Mouse (Mus musculus): ENCODE results near the gene Ms4a6b. TPM values are rescaled to one million over a fixed set of nuclear protein-coding genes. Genes with fewer than 3 reads are reported as not detected.
"Not testable (repeated sequence)": the region's sequence is repeated elsewhere in the genome, so short reads cannot be mapped to it uniquely, and the experiment has no call there.

Gene Ms4a6b
- polyA plus RNA-seq, 1 experiment: 15.7 TPM

GRCm38 (mm10) chr19:11504857-11505256 lies 11.5 kb upstream of the Ms4a6b start:
- Histone ChIP-seq H3K4me1 (ENCODE audit: control insufficient read depth, insufficient read depth, low read length) (no peaks in the 10 kb centered on the region; the same call in 1 of the 2 replicates), H3K27ac (ENCODE audit: control insufficient read depth, insufficient read depth, low read depth, low read length, poor library complexity) (no peak overlapping the region), H3K4me3 (replicated peaks; ENCODE audit: control insufficient read depth, low read depth, low read length) (no peak overlapping the region)
- WGBS: 80% methylated on average over 1 of the region's 1 CpGs
- TF ChIP-seq POLR2A (IDR thresholded peaks at IDR 0.05; ENCODE audit: borderline replicate concordance, control insufficient read depth, low read depth, low read length) (no peak), CTCF (IDR thresholded peaks at IDR 0.05; ENCODE audit: control insufficient read depth, insufficient read depth, low read length) (no peak)

GRCm38 (mm10) chr19:11513458-11513857 lies 2.9 kb upstream of the Ms4a6b start:
- TF ChIP-seq POLR2A (IDR thresholded peaks at IDR 0.05; ENCODE audit: borderline replicate concordance, control insufficient read depth, low read depth, low read length): no peak
- Histone ChIP-seq H3K4me3 (replicated peaks; ENCODE audit: control insufficient read depth, low read depth, low read length) (no peak overlapping the region), H3K4me1 (ENCODE audit: control insufficient read depth, insufficient read depth, low read length) (peaks cover 1% of the 10 kb centered on the region; the same call in 1 of the 2 replicates), H3K27ac (ENCODE audit: control insufficient read depth, insufficient read depth, low read depth, low read length, poor library complexity) (no peak overlapping the region)
- WGBS: 11% methylated on average over 1 of the region's 1 CpGs

GRCm38 (mm10) chr19:11516845-11517244 lies 533 bp downstream of the Ms4a6b start:
- H3K4me1 ChIP-seq (ENCODE audit: control insufficient read depth, insufficient read depth, low read length): peaks cover 1% of the 10 kb centered on the region; the same call in 1 of the 2 replicates
- no peak overlapping the region for H3K4me3 ChIP-seq (replicated peaks; ENCODE audit: control insufficient read depth, low read depth, low read length)
- WGBS: 19% methylated on average over 4 of the region's 4 CpGs
- H3K27ac ChIP-seq (ENCODE audit: control insufficient read depth, insufficient read depth, low read depth, low read length, poor library complexity): no peak overlapping the region
- no peak for TF ChIP-seq CTCF (IDR thresholded peaks at IDR 0.05; ENCODE audit: control insufficient read depth, insufficient read depth, low read length)

- H3K27ac ChIP-seq (ENCODE audit: control insufficient read depth, insufficient read depth, low read depth, low read length, poor library complexity); H3K4me3 ChIP-seq (replicated peaks; ENCODE audit: control insufficient read depth, low read depth, low read length); H3K4me1 ChIP-seq (ENCODE audit: control insufficient read depth, insufficient read depth, low read length): not testable (repeated sequence)
- WGBS: 7% methylated on average over 1 of the region's 1 CpGs
Measured at GRCm38 (mm10) chr19:11517373-11517772, 1.1 kb downstream of the Ms4a6b start.

GRCm38 (mm10) chr19:11518356-11518755 lies 2.0 kb downstream of the Ms4a6b start:
- 7% methylated on average over 2 of the region's 2 CpGs for WGBS
- peak overlapping the region; percentile 30 for H3K4me3 ChIP-seq (replicated peaks; ENCODE audit: control insufficient read depth, low read depth, low read length)
- H3K27ac ChIP-seq (ENCODE audit: control insufficient read depth, insufficient read depth, low read depth, low read length, poor library complexity): peak overlapping the region; percentile 55; the same call in 1 of the 2 replicates
- not testable (repeated sequence) for H3K4me1 ChIP-seq (ENCODE audit: control insufficient read depth, insufficient read depth, low read length)

- Histone ChIP-seq H3K4me3 (replicated peaks; ENCODE audit: control insufficient read depth, low read depth, low read length) (peak overlapping the region; percentile 16), H3K4me1 (ENCODE audit: control insufficient read depth, insufficient read depth, low read length) (no peaks in the 10 kb centered on the region; the same call in 1 of the 2 replicates), H3K27ac (ENCODE audit: control insufficient read depth, insufficient read depth, low read depth, low read length, poor library complexity) (no peak overlapping the region)
- TF ChIP-seq POLR2A (IDR thresholded peaks at IDR 0.05; ENCODE audit: borderline replicate concordance, control insufficient read depth, low read depth, low read length) (no peak), CTCF (IDR thresholded peaks at IDR 0.05; ENCODE audit: control insufficient read depth, insufficient read depth, low read length) (no peak)
- 87% methylated on average over 3 of the region's 3 CpGs for WGBS
Measured at GRCm38 (mm10) chr19:11520146-11520545, 3.8 kb downstream of the Ms4a6b start.

- WGBS: 66% methylated on average over 1 of the region's 1 CpGs
- H3K4me3 ChIP-seq (replicated peaks; ENCODE audit: control insufficient read depth, low read depth, low read length): no peak overlapping the region
- H3K27ac ChIP-seq (ENCODE audit: control insufficient read depth, insufficient read depth, low read depth, low read length, poor library complexity): no peak overlapping the region
- TF ChIP-seq POLR2A (IDR thresholded peaks at IDR 0.05; ENCODE audit: borderline replicate concordance, control insufficient read depth, low read depth, low read length): no peak
- TF ChIP-seq CTCF (IDR thresholded peaks at IDR 0.05; ENCODE audit: control insufficient read depth, insufficient read depth, low read length): no peak
- no peaks in the 10 kb centered on the region for H3K4me1 ChIP-seq (ENCODE audit: control insufficient read depth, insufficient read depth, low read length)
Measured at GRCm38 (mm10) chr19:11533421-11533820, 17.1 kb downstream of the Ms4a6b start.

- Histone ChIP-seq H3K4me3 (replicated peaks; ENCODE audit: control insufficient read depth, low read depth, low read length) (no peak overlapping the region), H3K27ac (ENCODE audit: control insufficient read depth, insufficient read depth, low read depth, low read length, poor library complexity) (no peak overlapping the region), H3K4me1 (ENCODE audit: control insufficient read depth, insufficient read depth, low read length) (no peaks in the 10 kb centered on the region)
- WGBS: 71% methylated on average over 2 of the region's 2 CpGs
- TF ChIP-seq CTCF (IDR thresholded peaks at IDR 0.05; ENCODE audit: control insufficient read depth, insufficient read depth, low read length): no peak
Measured at GRCm38 (mm10) chr19:11533888-11534445, 17.7 kb downstream of the Ms4a6b start.

GRCm38 (mm10) chr19:11536593-11536992 lies 20.3 kb downstream of the Ms4a6b start, which contains the start of gene Ms4a4d:
TSS of gene Ms4a4d (plus strand) at chr19:11536801.
- TF ChIP-seq CTCF (IDR thresholded peaks at IDR 0.05; ENCODE audit: control insufficient read depth, insufficient read depth, low read length) (no peak), POLR2A (IDR thresholded peaks at IDR 0.05; ENCODE audit: borderline replicate concordance, control insufficient read depth, low read depth, low read length) (no peak)
- WGBS: 77% methylated on average over 7 of the region's 7 CpGs
- Histone ChIP-seq H3K27ac (ENCODE audit: control insufficient read depth, insufficient read depth, low read depth, low read length, poor library complexity) (no peak within 1 kb of the TSS), H3K4me1 (ENCODE audit: control insufficient read depth, insufficient read depth, low read length) (no peaks in the 10 kb centered on the region), H3K4me3 (replicated peaks; ENCODE audit: control insufficient read depth, low read depth, low read length) (no peak within 1 kb of the TSS)
